In genomic region chr2:5519221-5519669, GRCm38 (mm10) we compare ENCODE assay signal across 7 mouse cellular contexts.
DNase-seq lines count a peak whose midpoint lies in the region; ATAC-seq and TF ChIP-seq lines count a peak whose summit lies in the region.

No protein-coding gene starts in this region.

- H3K9me3 ChIP-seq in hindbrain, postnatal 0 days (ENCODE audit: low read length), result no peaks in the 10 kb centered on the region
- 0 out of 2 replicates have a peak, but pooled peaks cover 3% of the 10 kb centered on the region for H3K9me3 ChIP-seq in hindbrain, embryonic 13.5 days
- H3K9me3 ChIP-seq in forebrain, embryonic 13.5 days (replicated peaks), result no peaks in the 10 kb centered on the region; the same call in none of the 2 replicates

- no peaks in the 10 kb centered on the region for H3K27me3 ChIP-seq in hindbrain, postnatal 0 days (ENCODE audit: insufficient read depth, low read length)
- H3K27me3 ChIP-seq in hindbrain, embryonic 13.5 days, result no peaks in the 10 kb centered on the region
- H3K27me3 ChIP-seq in cerebellum, adult 2 months (ENCODE audit: control insufficient read depth, insufficient read depth, low read length), result no peaks in the 10 kb centered on the region
- H3K27me3 ChIP-seq in forebrain, embryonic 13.5 days, result no peaks in the 10 kb centered on the region

- no peak overlapping the region for H3K4me3 ChIP-seq in hindbrain, postnatal 0 days (ENCODE audit: low read length)
- H3K4me3 ChIP-seq in hindbrain, embryonic 13.5 days, result no peak overlapping the region
- no peak overlapping the region for H3K4me3 ChIP-seq in cerebellum, adult 2 months (replicated peaks; ENCODE audit: insufficient read depth, low read depth, low read length)
- H3K4me3 ChIP-seq in forebrain, embryonic 13.5 days, result no peak overlapping the region

- H3K9ac ChIP-seq in hindbrain, postnatal 0 days (replicated peaks; ENCODE audit: low read length), result no peak overlapping the region
- H3K9ac ChIP-seq in hindbrain, embryonic 13.5 days, result no peak overlapping the region
- H3K9ac ChIP-seq in forebrain, embryonic 13.5 days, result no peak overlapping the region

- ATAC-seq in hindbrain, postnatal 0 days, result no peak
- ATAC-seq in hindbrain, embryonic 13.5 days (ENCODE audit: low FRiP score), result no peak
- ATAC-seq in forebrain, embryonic 13.5 days, result no peak

- DNase-seq in hindbrain, postnatal 0 days (ENCODE audit: low spot score), result peak; percentile 43
- DNase-seq in NIH3T3 (ENCODE audit: low read depth), result peak; percentile 34
- DNase-seq in cerebellum, adult 2 months, result peak; percentile 37 to 64
- peak; percentile 16 to 26 for DNase-seq in left cerebral cortex, postnatal 10 days (ENCODE audit: extremely low spot score in 1 of 2, low spot score in 2 of 2)
- DNase-seq in neural tube, embryonic 10.5 days (ENCODE audit: extremely low spot score, low spot score), result no peak

- WGBS in hindbrain, postnatal 0 days, result 34% methylated on average over 8 of the region's 8 CpGs
- WGBS in hindbrain, embryonic 13.5 days, result 59% methylated on average over 8 of the region's 8 CpGs
- 15% methylated on average over 8 of the region's 8 CpGs for WGBS in cerebellum, adult 2 months
- WGBS in forebrain, embryonic 13.5 days, result 53% methylated on average over 8 of the region's 8 CpGs

- H3K27ac ChIP-seq in hindbrain, postnatal 0 days, result no peak overlapping the region
- no peak overlapping the region for H3K27ac ChIP-seq in hindbrain, embryonic 13.5 days
- H3K27ac ChIP-seq in cerebellum, adult 2 months (ENCODE audit: insufficient read depth, low read length), result no peak overlapping the region
- H3K27ac ChIP-seq in forebrain, embryonic 13.5 days, result no peak overlapping the region

- TF ChIP-seq POLR2A in cerebellum, adult 2 months (IDR thresholded peaks at IDR 0.05; ENCODE audit: borderline replicate concordance, insufficient read depth, low read length), result no peak

- no peak for TF ChIP-seq CTCF in hindbrain, postnatal 0 days (IDR thresholded peaks at IDR 0.05; ENCODE audit: low read depth)
- no peak for TF ChIP-seq CTCF in cerebellum, adult 2 months (IDR thresholded peaks at IDR 0.05; ENCODE audit: borderline replicate concordance, insufficient read depth, low read depth, low read length)

- no peaks in the 10 kb centered on the region; the same call in 1 of the 2 replicates for H3K4me1 ChIP-seq in hindbrain, postnatal 0 days (ENCODE audit: insufficient read depth, low read length)
- H3K4me1 ChIP-seq in hindbrain, embryonic 13.5 days (replicated peaks), result 0 out of 2 replicates have a peak, but pooled peaks cover 4% of the 10 kb centered on the region
- no peaks in the 10 kb centered on the region; the same call in 1 of the 2 replicates for H3K4me1 ChIP-seq in cerebellum, adult 2 months (ENCODE audit: control insufficient read depth, insufficient read depth, low read length)
- 0 out of 2 replicates have a peak, but pooled peaks cover 3% of the 10 kb centered on the region for H3K4me1 ChIP-seq in forebrain, embryonic 13.5 days

- no peak overlapping the region for H3K4me2 ChIP-seq in hindbrain, postnatal 0 days (ENCODE audit: low read depth, low read length)
- H3K4me2 ChIP-seq in hindbrain, embryonic 13.5 days, result no peak overlapping the region
- H3K4me2 ChIP-seq in forebrain, embryonic 13.5 days, result no peak overlapping the region

- H3K36me3 ChIP-seq in hindbrain, postnatal 0 days (ENCODE audit: insufficient read depth, low read length), result no peaks in the 10 kb centered on the region
- no peaks in the 10 kb centered on the region for H3K36me3 ChIP-seq in hindbrain, embryonic 13.5 days
- H3K36me3 ChIP-seq in forebrain, embryonic 13.5 days (ENCODE audit: poor library complexity, severe bottlenecking), result no peaks in the 10 kb centered on the region

- intact Hi-C loops in left cerebral cortex, postnatal 10 days (cut with DNase I), result no loop called here
